Mouse (Mus musculus): Measurements from ENCODE around the gene Exoc3l4.

The Exoc3l4 gene

DNA sequence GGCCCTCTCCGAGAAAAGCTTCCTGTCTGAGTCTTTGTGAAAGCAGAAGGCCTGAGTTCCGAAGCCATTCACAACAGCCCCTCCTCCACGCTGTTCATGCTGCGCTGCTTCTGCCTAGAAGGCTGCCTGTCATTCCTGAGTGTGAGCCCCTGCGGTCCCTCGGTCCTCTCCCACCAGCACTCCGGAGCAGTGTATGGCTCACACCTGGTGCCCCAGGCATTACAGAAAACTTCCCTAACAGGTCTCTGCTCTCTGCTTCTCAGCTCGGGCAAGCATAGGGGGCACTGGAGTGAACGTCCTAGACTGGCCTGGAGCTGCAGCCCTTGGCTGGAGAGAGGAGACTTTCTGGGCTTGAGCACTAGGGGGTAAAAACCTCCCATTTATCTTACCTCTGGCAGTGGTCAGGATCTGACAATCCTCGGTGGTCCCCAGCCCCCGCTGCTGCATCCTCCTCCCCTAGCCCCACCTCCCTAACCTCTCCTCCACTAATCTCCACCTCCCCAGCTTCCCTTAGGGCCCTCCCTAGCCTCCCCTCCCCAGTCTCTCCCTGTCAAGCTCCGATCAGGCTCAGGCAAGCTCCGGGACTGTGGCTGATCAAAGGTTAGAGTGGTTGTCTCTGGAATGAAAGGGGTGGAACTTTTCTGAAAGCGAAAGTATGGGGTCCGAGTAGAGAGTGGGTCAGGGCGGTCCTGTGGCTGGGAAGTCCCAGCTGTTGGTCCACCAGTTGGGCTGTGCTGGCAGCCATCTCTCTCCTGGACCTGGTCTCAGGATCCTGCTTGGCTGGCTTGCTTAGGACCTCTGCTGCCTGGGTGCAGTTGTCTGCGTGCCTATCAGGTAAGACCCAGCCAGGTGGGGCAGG, at the start of gene Exoc3l4:
Gene Exoc3l4 (plus strand): TSS at position 97 of the 859 bp plus-strand sequence.
- DNase-seq (ENCODE audit: low read depth, low spot score): no peak

DNA sequence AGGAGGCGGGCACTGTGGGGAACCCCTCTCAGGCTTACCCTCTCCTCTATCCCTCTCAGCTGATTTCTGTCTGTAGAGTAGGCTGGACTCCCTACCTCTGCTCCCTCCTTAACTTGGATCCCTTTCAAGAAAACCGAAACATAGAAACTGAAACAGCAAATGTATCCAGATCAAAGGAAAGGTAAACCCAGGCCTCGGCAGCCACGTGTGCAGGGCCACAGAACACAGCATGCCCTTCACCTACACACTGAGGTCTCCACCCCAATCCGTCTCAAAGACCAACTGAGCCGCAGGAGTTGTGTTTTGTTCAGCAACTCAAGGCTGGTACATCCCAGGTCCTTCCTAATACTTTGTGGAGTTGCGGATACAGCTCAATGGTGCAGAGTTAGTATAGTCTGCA, 49.8 kb upstream of the Exoc3l4 start:
- no peak for DNase-seq (ENCODE audit: low read depth, low spot score)

DNA sequence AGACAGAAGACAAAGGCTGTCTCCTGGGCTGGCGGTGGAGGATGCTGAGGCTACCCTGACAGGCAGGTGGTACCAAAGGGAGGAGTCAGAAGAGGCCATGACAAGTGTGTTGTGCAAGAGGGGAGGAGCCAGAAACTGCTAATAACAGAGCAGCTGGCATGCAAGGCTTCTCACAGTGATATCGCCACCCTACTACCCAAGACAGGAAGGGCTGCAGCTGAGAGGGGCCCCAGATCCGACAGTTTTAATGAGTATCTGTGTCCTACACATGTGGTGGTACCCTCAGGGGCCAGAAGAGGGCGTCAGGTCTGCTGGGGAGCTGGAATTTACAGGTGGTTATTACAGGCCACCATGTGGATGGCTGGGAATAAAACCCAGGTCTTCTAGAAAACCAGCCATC, 46.6 kb upstream of the Exoc3l4 start:
- DNase-seq (ENCODE audit: low read depth, low spot score): no peak

DNA sequence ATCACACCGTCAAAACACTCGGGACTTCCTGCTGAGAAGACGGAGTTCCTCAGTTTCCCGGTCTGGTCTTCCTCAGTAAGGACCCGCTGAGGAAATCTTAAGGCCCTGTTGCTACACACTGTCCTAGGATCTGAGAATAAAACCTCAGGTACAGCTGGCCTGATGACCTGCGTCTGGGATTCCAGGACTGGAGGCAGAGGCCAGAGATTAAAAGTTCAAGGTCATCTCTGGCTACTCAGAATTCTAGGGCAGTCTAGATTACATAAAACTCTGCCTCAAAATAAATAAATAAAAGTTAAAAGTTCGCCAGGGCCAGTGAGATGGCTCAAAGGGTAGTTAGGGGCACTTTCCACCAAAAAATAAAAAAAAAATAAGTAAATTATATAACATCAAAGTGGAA, 44.9 kb upstream of the Exoc3l4 start:
- no peak for DNase-seq (ENCODE audit: low read depth, low spot score)

DNA sequence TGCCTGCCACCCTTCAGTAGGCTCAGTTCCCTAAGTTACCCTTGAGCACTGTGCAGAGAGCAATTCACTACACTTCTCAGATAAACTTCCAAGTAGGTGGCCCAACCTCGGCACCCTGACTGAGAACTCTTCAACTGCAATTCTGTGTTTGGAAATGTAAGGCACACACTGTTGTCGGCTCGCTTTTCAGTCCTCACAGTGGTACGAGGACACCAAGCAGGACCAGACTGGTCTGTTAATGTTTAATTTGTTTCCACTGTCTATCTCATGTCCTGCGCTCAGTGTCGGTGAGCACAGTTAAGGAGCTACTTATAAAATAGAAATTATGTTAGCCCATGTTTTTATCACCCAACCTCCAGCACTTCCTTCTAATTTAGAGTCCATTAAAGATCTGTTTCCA, 43.4 kb upstream of the Exoc3l4 start:
- DNase-seq (ENCODE audit: low read depth, low spot score): no peak

DNA sequence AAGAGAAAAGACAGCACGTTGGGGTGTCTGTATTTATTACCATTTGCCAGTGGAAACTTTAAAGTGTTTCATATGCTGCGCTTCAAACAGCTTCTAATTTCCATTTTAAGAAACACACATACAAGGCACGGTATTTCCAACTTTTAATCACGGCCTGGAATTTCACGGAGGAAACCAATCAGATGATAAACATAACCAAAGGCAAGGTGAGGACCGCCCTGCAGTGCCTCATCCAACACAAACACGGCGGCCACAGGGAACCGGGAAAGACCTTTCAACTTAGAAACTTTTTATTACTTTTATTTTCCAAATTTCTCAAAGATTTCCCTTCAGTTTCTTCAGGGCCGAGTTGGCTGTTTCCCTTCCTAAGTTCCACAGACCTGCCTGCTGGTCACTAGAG, 42.1 kb upstream of the Exoc3l4 start:
- no peak for DNase-seq (ENCODE audit: low read depth, low spot score)

DNA sequence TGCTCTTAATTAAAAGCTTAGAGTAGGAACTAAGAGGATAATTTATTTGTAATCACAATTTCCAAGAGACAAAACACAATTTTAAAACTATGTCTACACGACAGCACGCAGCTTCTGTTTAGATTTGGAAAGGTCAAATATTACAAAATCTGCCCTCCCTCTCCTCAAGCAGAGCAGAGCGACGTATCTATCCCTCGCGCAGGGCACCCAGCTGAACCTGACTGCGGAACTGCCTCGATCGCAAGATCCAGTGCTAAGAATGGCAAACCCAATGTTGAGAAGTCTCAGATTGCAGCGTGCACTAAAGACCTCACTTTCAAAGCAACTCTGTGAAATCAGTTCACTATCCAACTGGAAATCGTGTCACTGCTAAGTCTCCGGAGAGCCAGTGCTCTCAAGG, 41.3 kb upstream of the Exoc3l4 start:
- no peak for DNase-seq (ENCODE audit: low read depth, low spot score)

DNA sequence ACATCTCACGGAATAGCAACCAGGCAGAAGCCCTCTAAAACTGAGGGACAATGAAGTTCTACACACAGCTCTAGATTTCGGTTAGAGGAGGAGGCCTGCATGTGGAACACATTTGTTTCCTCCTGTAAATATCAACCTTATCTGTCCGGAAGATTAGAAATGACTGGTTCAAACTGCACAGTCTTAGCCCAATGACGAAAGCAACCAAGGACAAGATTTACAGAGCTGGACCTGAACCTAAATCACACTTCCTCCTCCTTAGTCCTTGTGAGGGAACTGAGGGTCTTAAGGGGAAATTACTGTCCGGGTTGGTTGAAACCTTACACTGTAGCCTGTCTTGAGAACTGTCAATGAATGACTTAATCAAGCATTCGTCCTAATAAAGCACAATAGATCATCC, 40.8 kb upstream of the Exoc3l4 start:
- DNase-seq (ENCODE audit: low read depth, low spot score): no peak

DNA sequence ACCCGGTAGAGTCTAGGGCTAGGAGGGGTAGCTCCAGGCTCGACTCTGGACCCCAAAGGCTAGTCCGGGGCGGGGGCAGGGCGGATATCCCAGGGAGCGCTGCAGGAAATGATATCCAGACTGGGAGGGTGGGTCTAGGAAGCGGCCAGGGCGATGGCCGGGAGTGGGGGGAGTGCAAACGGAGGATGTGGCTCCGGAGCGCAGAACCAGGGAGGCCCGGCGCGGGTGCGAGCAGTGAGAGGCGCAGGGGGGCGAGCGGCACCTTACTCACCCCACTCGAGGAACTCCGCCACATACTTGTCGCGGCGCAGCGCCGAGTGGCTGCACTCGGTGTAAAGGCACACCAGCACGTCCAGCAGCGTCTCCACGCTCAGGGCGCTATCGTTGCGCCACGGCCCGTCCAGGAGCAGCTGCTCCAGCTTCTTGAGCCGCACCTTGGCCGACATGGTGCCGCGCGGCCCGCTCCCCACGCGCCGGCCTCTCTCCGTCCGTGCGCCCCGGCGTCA, 39.9 kb upstream of the Exoc3l4 start:
- DNase-seq (ENCODE audit: low read depth, low spot score): peak; percentile 29

DNA sequence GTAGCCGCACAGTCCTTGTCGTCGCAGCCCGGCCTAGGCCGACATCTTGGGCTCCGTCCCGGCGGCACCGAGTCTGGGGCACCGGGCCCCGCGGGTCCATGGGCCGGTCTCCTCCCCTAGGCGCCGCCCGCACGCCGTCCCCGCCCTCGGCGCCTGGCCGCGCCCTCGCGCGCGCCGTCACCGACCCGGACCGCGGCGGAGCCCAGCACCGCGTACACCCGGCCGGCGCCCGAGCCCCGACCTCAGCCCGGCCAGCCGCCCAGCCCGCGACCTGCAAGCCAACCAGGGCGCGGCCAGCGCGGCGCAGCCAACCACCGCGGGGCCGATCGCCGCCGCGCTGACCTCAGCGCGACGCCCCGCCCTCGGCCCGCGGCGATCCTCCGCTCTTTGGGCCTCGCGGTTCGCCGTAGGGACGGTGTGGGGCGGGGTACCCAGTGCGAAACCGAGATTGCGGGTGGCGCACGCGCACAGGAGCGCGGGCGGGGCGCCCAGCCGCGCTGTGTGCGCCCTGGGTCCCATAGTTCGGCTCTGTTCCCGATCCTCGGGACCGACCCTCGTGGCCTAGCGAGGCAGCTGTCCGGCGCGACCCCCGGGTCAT, 39.3 kb upstream of the Exoc3l4 start, which contains the start of gene Cdc42bpb:
Gene Cdc42bpb (minus strand): TSS at position 343 of the 598 bp plus-strand sequence.
- peak; percentile 94 for DNase-seq (ENCODE audit: low read depth, low spot score)

DNA sequence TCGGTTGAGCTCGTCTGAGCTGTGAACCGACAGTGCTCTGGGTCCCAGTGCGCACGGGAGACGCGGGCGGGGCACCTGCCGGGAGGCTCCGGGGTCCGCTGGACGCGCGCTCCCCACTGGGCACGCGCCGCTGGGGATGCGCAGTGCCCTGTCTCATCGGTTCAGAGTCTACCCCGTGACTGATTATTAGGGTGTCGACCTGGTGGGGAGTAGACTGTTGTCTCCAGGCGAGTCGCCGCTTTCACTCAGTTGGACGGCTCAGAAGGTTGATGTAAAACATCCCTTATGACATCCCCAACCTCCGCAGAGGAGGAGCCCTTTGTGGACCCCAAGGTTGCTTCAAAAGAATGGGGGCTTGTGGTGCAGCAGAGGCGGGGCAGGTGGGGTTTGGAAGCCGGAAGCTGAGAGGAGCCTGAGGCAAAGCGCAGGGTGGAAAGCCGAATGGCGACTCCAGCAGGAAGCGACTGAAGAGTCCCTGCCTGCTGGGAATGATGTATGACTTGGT, 38.8 kb upstream of the Exoc3l4 start:
- DNase-seq (ENCODE audit: low read depth, low spot score): no peak

DNA sequence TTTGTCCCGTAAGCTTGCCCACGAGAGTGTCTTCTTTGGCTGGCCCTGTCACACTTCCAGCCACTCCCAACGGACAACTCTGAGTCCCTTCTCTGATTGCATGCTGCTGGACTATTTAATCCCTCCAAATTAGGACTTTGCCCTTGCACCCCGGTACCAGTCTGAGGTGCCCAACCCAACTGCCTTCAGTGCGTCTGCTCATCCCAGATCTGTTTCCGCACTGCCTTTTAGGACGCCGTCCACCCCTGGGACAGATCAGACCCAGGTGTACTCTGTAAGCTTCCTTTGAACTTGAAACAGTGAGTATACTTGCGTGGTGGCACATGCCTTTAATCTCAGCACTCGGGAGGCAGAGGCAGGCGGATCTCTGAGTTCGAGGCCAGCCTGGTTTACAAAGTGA, 38.0 kb upstream of the Exoc3l4 start:
- DNase-seq (ENCODE audit: low read depth, low spot score): no peak

DNA sequence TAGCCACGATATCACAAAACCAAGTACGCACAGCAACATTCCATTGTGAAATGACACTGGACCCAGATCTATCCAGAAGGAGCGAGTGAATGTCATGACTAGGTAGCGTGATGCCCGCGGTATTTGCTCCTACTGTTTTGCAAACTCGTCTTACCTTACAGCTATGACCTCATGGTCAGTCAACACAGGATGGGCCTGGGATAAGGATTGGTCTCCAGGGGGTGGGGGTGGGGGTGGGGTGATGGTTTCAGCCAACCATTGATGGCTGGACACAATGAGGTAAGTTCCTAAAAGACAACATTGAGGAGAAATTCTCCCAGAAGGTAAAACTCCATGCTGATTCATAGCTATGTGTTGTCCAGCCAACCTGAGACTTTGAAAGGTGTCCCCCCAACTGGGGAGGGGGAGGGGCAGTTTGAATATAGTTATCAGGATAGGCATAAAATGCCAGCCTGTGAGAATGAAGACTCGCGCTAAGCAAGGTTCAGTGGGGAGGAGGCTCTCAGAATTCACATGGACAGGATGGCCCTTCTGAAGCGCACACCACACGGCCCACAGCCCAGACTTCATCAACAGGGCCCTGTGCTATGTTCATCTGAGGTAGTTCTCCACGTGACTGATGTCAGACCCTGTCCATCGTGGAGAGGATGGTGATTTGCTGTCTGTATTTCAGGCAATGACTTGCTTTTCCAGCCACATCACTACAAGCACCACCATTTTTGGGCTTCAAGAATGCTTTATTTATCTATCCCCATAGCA, 30.8 kb upstream of the Exoc3l4 start:
- no peak for DNase-seq (ENCODE audit: low read depth, low spot score)

DNA sequence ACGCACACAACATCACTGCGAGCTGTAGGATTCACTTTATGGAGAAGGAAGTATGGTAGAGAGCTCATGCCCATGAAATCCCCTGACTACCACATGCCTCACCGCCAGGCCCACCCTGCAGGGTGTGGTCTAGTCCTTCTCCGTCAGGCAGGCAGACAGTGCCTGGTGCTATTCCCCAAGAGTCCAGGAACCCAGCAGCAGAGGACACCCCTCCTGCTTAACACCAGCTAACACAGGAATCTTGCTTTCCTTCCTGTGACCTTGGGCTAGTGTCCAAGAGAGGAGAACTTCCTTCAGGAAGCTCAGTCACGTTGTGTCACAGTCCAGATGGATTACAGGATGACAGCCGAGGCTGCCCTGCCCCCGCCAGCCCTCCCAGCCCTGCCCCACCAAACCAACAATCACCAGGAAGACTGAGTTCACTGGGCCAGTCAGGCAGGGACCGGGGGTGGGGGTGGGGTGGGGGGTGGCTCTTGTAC, 30.1 kb upstream of the Exoc3l4 start:
- DNase-seq (ENCODE audit: low read depth, low spot score): peak; percentile 51

DNA sequence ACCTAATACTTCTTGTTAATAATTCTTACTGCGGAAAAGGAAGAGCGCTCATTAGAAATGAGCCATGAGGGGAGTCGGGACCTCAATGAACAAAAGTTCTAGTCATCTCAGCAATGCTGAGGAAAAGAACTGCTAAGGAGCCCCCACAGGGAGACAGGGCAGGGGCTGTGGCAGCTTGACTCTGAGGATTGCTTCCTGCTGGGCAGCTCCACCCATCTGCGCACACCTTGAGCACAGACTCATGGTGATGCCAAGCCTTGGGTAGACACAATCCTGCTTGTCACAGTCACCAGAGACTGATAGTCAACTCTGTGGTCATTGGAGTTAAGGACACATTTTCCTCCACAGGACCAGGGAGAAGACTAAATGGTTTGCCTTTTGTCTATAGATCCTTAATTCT, 29.7 kb upstream of the Exoc3l4 start:
- DNase-seq (ENCODE audit: low read depth, low spot score): no peak

DNA sequence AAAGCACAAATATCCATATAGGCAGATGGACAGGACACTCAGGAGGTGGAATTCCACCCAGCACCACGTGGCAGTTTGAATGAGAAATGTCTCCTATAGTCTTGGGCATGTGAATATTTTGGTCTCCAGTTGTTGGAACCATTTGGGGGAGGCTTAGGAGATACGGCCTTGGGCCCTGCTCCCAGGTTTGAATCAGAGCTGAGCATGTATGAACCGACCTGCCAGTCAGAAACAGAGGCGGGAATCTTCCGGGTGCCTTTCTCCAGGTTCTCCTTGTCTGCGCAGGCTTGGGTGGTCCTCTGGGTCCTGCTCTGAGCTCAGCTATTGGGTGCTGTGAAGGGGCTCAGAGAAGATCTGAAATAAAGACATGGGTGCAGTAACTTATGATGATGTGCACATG, 22.8 kb upstream of the Exoc3l4 start:
- DNase-seq (ENCODE audit: low read depth, low spot score): no peak

DNA sequence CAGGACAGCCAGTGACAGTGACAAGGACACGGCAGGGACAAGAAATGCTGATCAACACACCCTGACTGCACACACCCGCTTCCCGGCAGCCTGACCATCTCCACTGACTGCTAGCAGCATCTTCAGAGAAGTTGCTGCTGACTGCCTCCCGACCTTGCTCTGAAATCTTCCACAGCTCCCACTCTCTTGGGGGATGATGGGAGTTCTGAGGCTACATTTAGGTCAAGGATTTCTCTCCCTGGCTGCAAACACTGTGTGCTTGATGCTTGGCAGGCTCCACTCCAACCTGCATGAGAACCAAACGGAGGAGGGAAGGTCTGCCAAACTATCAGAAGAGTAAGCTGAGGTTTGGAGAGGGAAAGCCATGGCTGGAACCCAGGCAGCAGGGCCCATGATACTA, 19.8 kb upstream of the Exoc3l4 start:
- DNase-seq (ENCODE audit: low read depth, low spot score): no peak

DNA sequence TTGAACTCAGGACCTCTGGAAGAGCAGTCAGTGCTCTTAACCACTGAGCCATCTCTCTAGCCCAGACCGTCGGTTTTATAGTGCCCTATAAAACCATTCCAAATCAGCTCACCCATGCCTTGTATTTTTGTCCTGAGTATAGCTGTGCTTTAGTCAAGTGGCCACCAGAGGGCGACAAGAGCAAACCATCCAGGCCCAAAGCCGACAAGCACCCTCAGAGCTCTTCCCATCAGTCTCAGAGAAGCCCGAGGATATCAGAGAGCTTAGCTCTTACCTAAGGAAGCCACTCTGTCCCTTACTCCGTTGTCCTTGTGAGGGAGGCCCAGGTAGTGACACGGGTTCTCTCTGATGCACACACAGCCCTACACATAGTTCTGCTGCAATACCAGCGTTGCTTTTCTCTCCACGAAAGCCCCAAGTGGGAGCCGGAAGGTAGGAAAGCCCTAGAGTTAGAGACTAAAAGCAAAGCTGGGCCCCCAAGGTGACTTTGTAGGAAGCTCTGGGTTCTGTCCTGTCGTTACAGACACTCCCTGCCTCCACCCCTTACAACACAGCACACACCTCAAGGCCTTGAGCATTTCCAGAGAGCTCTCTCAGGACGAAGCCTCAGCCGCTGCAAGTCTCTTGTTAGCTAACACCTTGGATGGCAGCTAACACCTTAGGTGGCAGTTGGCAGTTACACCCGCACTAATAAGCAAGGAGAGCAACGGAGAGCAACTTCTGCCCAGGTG, 15.2 kb upstream of the Exoc3l4 start:
- DNase-seq (ENCODE audit: low read depth, low spot score): peak; percentile 73

DNA sequence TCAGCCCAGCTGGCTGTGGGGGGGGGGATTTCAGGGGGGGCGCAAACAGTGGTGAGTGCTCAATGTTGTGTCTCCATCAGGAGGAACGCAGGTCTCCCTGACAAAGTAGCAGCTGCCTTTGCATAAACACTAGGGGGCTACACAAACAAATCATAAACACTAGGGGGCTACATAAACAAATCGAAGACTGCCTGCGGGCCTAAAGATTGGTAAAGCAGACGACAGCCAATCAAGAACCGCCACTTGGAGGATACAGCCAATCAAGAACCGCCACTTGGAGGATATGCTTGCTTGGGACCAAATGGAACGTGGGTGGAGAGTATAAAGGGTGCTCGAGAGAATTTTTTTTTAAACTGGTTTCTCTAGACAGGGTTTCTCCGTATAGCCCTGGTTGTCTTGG, 11.9 kb upstream of the Exoc3l4 start:
- no peak for DNase-seq (ENCODE audit: low read depth, low spot score)

DNA sequence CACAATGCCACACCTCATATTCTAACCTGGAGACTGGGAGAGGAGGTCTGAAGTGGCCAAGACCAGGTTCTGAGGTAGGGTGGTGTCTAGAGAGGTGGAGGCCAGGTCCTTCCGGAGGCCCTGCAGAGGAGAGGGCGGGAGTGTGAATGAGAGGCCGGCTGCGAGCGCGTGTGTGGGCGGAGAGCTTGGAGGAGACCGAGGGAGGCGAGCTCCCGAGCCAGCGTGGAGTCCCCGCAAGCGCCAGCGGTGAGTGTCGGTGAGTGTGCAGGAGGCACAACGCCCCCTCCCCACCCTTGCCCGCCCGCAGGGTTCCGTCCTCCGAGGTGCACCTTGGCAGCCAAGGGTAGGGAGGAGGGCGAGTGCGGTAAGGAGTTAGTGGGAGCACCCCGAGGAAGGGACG, 10.2 kb upstream of the Exoc3l4 start, which contains the start of gene Lbhd2:
Gene Lbhd2 (plus strand): TSS at position 188 of the 400 bp plus-strand sequence.
- no peak for DNase-seq (ENCODE audit: low read depth, low spot score)

DNA sequence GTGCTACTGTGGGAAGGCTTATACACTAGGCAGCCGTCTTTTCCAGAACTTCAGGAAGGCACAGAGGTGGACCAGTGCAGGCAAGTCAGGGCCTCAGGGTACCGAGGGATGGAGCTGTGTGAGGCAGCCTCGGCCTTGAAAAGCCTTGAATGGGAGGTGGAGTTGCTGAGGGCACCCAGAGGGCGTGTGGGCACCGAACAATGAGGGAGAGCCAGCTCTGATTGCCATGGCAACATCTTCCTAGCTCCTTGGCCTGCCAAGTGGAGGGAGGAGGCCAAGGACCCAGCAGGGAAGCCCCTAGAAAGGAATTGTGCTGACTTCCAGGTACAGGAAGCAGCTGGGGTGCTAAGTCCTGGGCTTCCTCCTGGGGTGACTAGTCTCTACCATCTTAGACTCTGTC, 7.2 kb upstream of the Exoc3l4 start:
- DNase-seq (ENCODE audit: low read depth, low spot score): no peak
